Mouse (Mus musculus): ENCODE results near the gene Pmp22. TPM values are rescaled to one million over a fixed set of nuclear protein-coding genes. Genes with fewer than 3 reads are reported as not detected.

Pmp22 gene
- total and polyA plus RNA-seq, 2 experiments: 1.8 to 3.3 TPM

- H3K9ac ChIP-seq (ENCODE audit: low read depth, low read length): no peak overlapping the region
- no peak overlapping the region for H3K4me3 ChIP-seq (ENCODE audit: insufficient read depth, low read depth, low read length)
- no peaks in the 10 kb centered on the region for H3K36me3 ChIP-seq (ENCODE audit: control insufficient read depth, insufficient read depth, low read length)
- H3K4me1 ChIP-seq (ENCODE audit: control insufficient read depth, insufficient read depth, low read length): no peaks in the 10 kb centered on the region
- 79% methylated on average over 5 of the region's 5 CpGs for WGBS
- no peaks in the 10 kb centered on the region for H3K79me2 ChIP-seq (ENCODE audit: control insufficient read depth, insufficient read depth, low read length)
- no peaks in the 10 kb centered on the region for H3K27me3 ChIP-seq (ENCODE audit: control insufficient read depth, insufficient read depth, low read length)
- no peak for TF ChIP-seq CTCF (IDR thresholded peaks at IDR 0.05; ENCODE audit: low read depth, low read length)
- no peak for TF ChIP-seq POLR2A (IDR thresholded peaks at IDR 0.05; ENCODE audit: extremely low read depth, insufficient read depth, low read length)
- DNase-seq (ENCODE audit: extremely low read depth, low read depth, low spot score): no peak
- no peak overlapping the region for H3K27ac ChIP-seq (replicated peaks; ENCODE audit: insufficient read depth, low read depth, low read length)
These were observed 44.8 kb downstream of the Pmp22 start for GRCm38 (mm10) chr11:63173604-63174003.

DNA sequence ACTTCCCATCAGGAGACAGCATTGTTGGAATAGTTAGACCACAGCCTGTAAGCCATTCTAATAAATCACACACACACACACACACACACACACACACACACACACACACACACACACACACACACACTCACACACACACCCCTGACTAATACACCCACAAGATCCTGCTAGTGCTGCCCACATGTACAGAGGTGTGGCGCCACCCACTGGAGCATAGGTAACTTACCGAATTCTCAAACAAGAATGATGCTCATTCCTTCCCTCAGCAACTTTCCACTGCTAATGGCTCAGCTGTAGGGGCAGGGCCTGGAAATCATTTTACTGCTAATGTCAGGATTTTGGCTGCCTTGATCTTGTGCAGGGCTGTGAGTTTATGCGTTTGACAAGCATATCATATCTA, 46.5 kb downstream of the Pmp22 start:
- Histone ChIP-seq H3K27ac (replicated peaks; ENCODE audit: insufficient read depth, low read depth, low read length) (no peak overlapping the region), H3K4me1 (ENCODE audit: control insufficient read depth, insufficient read depth, low read length) (no peaks in the 10 kb centered on the region), H3K79me2 (ENCODE audit: control insufficient read depth, insufficient read depth, low read length) (no peaks in the 10 kb centered on the region), H3K9ac (ENCODE audit: low read depth, low read length) (no peak overlapping the region), H3K4me3 (ENCODE audit: insufficient read depth, low read depth, low read length) (no peak overlapping the region), H3K27me3 (ENCODE audit: control insufficient read depth, insufficient read depth, low read length) (no peaks in the 10 kb centered on the region), H3K36me3 (ENCODE audit: control insufficient read depth, insufficient read depth, low read length) (no peaks in the 10 kb centered on the region)
- TF ChIP-seq CTCF (IDR thresholded peaks at IDR 0.05; ENCODE audit: low read depth, low read length) (no peak), POLR2A (IDR thresholded peaks at IDR 0.05; ENCODE audit: extremely low read depth, insufficient read depth, low read length) (no peak)
- WGBS: 46% methylated on average over 3 of the region's 3 CpGs
- no peak for DNase-seq (ENCODE audit: extremely low read depth, low read depth, low spot score)

- Histone ChIP-seq H3K9ac (ENCODE audit: low read depth, low read length) (no peak overlapping the region), H3K4me3 (ENCODE audit: insufficient read depth, low read depth, low read length) (no peak overlapping the region), H3K27me3 (ENCODE audit: control insufficient read depth, insufficient read depth, low read length) (no peaks in the 10 kb centered on the region), H3K27ac (replicated peaks; ENCODE audit: insufficient read depth, low read depth, low read length) (no peak overlapping the region), H3K79me2 (ENCODE audit: control insufficient read depth, insufficient read depth, low read length) (no peaks in the 10 kb centered on the region), H3K4me1 (ENCODE audit: control insufficient read depth, insufficient read depth, low read length) (no peaks in the 10 kb centered on the region), H3K36me3 (ENCODE audit: control insufficient read depth, insufficient read depth, low read length) (no peaks in the 10 kb centered on the region)
- DNase-seq (ENCODE audit: extremely low read depth, low read depth, low spot score): no peak
- no peak for TF ChIP-seq POLR2A (IDR thresholded peaks at IDR 0.05; ENCODE audit: extremely low read depth, insufficient read depth, low read length)
- TF ChIP-seq CTCF (IDR thresholded peaks at IDR 0.05; ENCODE audit: low read depth, low read length): no peak
- WGBS: 86% methylated on average over 7 of the region's 7 CpGs
These were observed 47.6 kb downstream of the Pmp22 start for GRCm38 (mm10) chr11:63176416-63176815.

- Histone ChIP-seq H3K79me2 (ENCODE audit: control insufficient read depth, insufficient read depth, low read length) (no peaks in the 10 kb centered on the region), H3K9ac (ENCODE audit: low read depth, low read length) (no peak overlapping the region), H3K4me3 (ENCODE audit: insufficient read depth, low read depth, low read length) (no peak overlapping the region), H3K36me3 (ENCODE audit: control insufficient read depth, insufficient read depth, low read length) (no peaks in the 10 kb centered on the region), H3K27me3 (ENCODE audit: control insufficient read depth, insufficient read depth, low read length) (no peaks in the 10 kb centered on the region), H3K4me1 (ENCODE audit: control insufficient read depth, insufficient read depth, low read length) (no peaks in the 10 kb centered on the region), H3K27ac (replicated peaks; ENCODE audit: insufficient read depth, low read depth, low read length) (no peak overlapping the region)
- 74% methylated on average over 7 of the region's 7 CpGs for WGBS
- no peak for DNase-seq (ENCODE audit: extremely low read depth, low read depth, low spot score)
- TF ChIP-seq CTCF (IDR thresholded peaks at IDR 0.05; ENCODE audit: low read depth, low read length): no peak
- TF ChIP-seq POLR2A (IDR thresholded peaks at IDR 0.05; ENCODE audit: extremely low read depth, insufficient read depth, low read length): no peak
These were observed 51.7 kb downstream of the Pmp22 start for GRCm38 (mm10) chr11:63180262-63181101.

- WGBS: 82% methylated on average over 7 of the region's 7 CpGs
- Histone ChIP-seq H3K4me3 (ENCODE audit: insufficient read depth, low read depth, low read length) (no peak overlapping the region), H3K36me3 (ENCODE audit: control insufficient read depth, insufficient read depth, low read length) (no peaks in the 10 kb centered on the region), H3K9ac (ENCODE audit: low read depth, low read length) (no peak overlapping the region), H3K4me1 (ENCODE audit: control insufficient read depth, insufficient read depth, low read length) (no peaks in the 10 kb centered on the region), H3K79me2 (ENCODE audit: control insufficient read depth, insufficient read depth, low read length) (no peaks in the 10 kb centered on the region), H3K27me3 (ENCODE audit: control insufficient read depth, insufficient read depth, low read length) (no peaks in the 10 kb centered on the region), H3K27ac (replicated peaks; ENCODE audit: insufficient read depth, low read depth, low read length) (no peak overlapping the region)
- DNase-seq (ENCODE audit: extremely low read depth, low read depth, low spot score): no peak
- TF ChIP-seq POLR2A (IDR thresholded peaks at IDR 0.05; ENCODE audit: extremely low read depth, insufficient read depth, low read length) (no peak), CTCF (IDR thresholded peaks at IDR 0.05; ENCODE audit: low read depth, low read length) (no peak)
These were observed 60.0 kb downstream of the Pmp22 start for GRCm38 (mm10) chr11:63188803-63189202.

DNA sequence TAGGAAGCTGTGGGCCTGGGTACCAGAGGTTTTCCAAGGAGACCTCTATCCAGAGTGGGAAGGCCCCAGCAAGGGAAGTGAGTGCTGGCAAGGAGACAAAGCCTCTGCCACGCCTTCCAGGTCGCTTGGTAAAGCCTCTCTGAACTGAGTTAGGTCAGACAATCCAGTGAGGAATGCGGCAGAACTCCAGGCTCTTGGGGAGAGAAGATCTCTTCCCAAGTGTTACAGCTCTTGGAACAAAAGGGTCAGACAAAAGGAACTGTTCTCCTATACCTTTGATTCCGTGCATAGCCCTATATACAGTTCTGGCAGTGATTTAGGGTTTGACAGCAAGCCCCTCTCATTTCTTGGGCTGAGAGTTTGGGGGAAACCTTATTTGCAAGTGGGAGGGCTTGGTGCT, 69.3 kb downstream of the Pmp22 start:
- Histone ChIP-seq H3K4me3 (ENCODE audit: insufficient read depth, low read depth, low read length) (no peak overlapping the region), H3K4me1 (ENCODE audit: control insufficient read depth, insufficient read depth, low read length) (no peaks in the 10 kb centered on the region), H3K36me3 (ENCODE audit: control insufficient read depth, insufficient read depth, low read length) (no peaks in the 10 kb centered on the region), H3K27me3 (ENCODE audit: control insufficient read depth, insufficient read depth, low read length) (0 out of 2 replicates have a peak, but pooled peaks cover 2% of the 10 kb centered on the region), H3K27ac (replicated peaks; ENCODE audit: insufficient read depth, low read depth, low read length) (no peak overlapping the region), H3K9ac (ENCODE audit: low read depth, low read length) (no peak overlapping the region), H3K79me2 (ENCODE audit: control insufficient read depth, insufficient read depth, low read length) (no peaks in the 10 kb centered on the region)
- DNase-seq (ENCODE audit: extremely low read depth, low read depth, low spot score): no peak
- 67% methylated on average over 4 of the region's 4 CpGs for WGBS
- TF ChIP-seq CTCF (IDR thresholded peaks at IDR 0.05; ENCODE audit: low read depth, low read length): no peak
- no peak for TF ChIP-seq POLR2A (IDR thresholded peaks at IDR 0.05; ENCODE audit: extremely low read depth, insufficient read depth, low read length)
